Mouse (Mus musculus) embryonic facial prominence, embryonic 13.5 days (tissue): ENCODE measurements around the gene Srpx. TPM values are rescaled to one million over a fixed set of nuclear protein-coding genes. Genes with fewer than 3 reads are reported as not detected.

ENCODE experiments used
- ATAC-seq: fragments of 200-750 bp; cut with Nextera tagmentation; 2 replicates; pipeline ENCODE4 v1.8.0; 2017; ENCODE audit warnings: low read depth; ENCODE audit not compliant: insufficient number of reproducible peaks, insufficient read depth, low FRiP score, low TSS enrichment
- H3K27ac ChIP-seq: fragments of 300-500 bp; sonication (generic); 2 replicates; pipeline ENCODE4 v1.5.1; 2015; ENCODE audit warnings: moderate library complexity, mild to moderate bottlenecking, inconsistent platforms
- H3K27me3 ChIP-seq: fragments of 300-500 bp; sonication (generic); 2 replicates; pipeline ENCODE4 v1.6.1; 2015; ENCODE audit warnings: mild to moderate bottlenecking, inconsistent platforms
- H3K36me3 ChIP-seq: fragments of 300-500 bp; sonication (generic); 2 replicates; pipeline ENCODE4 v1.6.1; 2015; ENCODE audit warnings: mild to moderate bottlenecking, inconsistent platforms
- H3K4me1 ChIP-seq: fragments of 300-500 bp; sonication (generic); 2 replicates; pipeline ENCODE4 v1.6.1; 2015; ENCODE audit warnings: inconsistent platforms
- H3K4me2 ChIP-seq: fragments of 300-500 bp; sonication (generic); 2 replicates; pipeline ENCODE4 v1.6.1; 2015; ENCODE audit warnings: moderate library complexity, mild to moderate bottlenecking, inconsistent platforms
- H3K4me3 ChIP-seq: fragments of 300-500 bp; sonication (generic); 2 replicates; pipeline ENCODE4 v1.5.1; 2015; ENCODE audit warnings: mild to moderate bottlenecking, inconsistent platforms
- H3K9ac ChIP-seq: fragments of 300-500 bp; sonication (generic); 2 replicates; pipeline ENCODE4 v1.6.1; 2015; ENCODE audit warnings: mild to moderate bottlenecking, inconsistent platforms
- H3K9me3 ChIP-seq: fragments of 300-500 bp; sonication (generic); 2 replicates; pipeline ENCODE4 v1.6.1; 2016; ENCODE audit warnings: inconsistent platforms
- WGBS: fragments of 180-500 bp; shearing (Covaris S2); methylation state at CpG from one replicate; pipeline ENCODE4 v1.1.7; 2015; ENCODE audit warnings: mixed read lengths; 5-methylcytosine and 5-hydroxymethylcytosine counted together
- polyA plus RNA-seq: library from polyadenylated mRNA; unstranded; fragments of >200 nt; fragmentation: Nextera tagmentation; extraction: Ambion mirVana; gene quantifications from 2 replicates; pipeline ENCODE4 v1.2.1, GENCODE M21; 2015

Srpx gene
- polyA plus RNA-seq = 50.5 and 58.7 TPM in 2 replicates

- peak within 1 kb of the TSS; percentile 48 for H3K27ac ChIP-seq
- H3K9ac ChIP-seq = peak within 1 kb of the TSS; percentile 69
- peaks cover 3% of the 10 kb centered on the region; the same call in 1 of the 2 replicates for H3K27me3 ChIP-seq
- peak within 1 kb of the TSS; percentile 43 for H3K4me3 ChIP-seq
- no peaks in the 10 kb centered on the region for H3K36me3 ChIP-seq
- no peaks in the 10 kb centered on the region for H3K4me1 ChIP-seq
- H3K9me3 ChIP-seq = no peaks in the 10 kb centered on the region
- H3K4me2 ChIP-seq = peak within 1 kb of the TSS; percentile 59
- 24% methylated on average over 19 of the region's 19 CpGs for WGBS
- peak; percentile 67; the same call in 1 of the 2 replicates for ATAC-seq
These were observed at the start of gene Srpx for GRCm38 (mm10) chrX:10117065-10117719. Srpx (minus strand) TSS chrX:10117709.

- Histone ChIP-seq H3K4me1 (no peaks in the 10 kb centered on the region), H3K9me3 (no peaks in the 10 kb centered on the region), H3K27me3 (no peaks in the 10 kb centered on the region), H3K4me2 (no peak overlapping the region), H3K4me3 (no peak overlapping the region), H3K36me3 (no peaks in the 10 kb centered on the region), H3K27ac (no peak overlapping the region), H3K9ac (no peak overlapping the region)
- WGBS = 58% methylated on average over 3 of the region's 3 CpGs
- ATAC-seq = no peak
These were observed 34.9 kb upstream of the Srpx start for GRCm38 (mm10) chrX:10152390-10152789.

GRCm38 (mm10) chrX:10115780-10116179, 1.7 kb downstream of the Srpx start:
- 43% methylated on average over 3 of the region's 3 CpGs for WGBS

GRCm38 (mm10) chrX:10110736-10111135, 6.8 kb downstream of the Srpx start:
- no peaks in the 10 kb centered on the region for H3K36me3 ChIP-seq
- no peaks in the 10 kb centered on the region; the same call in 1 of the 2 replicates for H3K27me3 ChIP-seq
- no peak for ATAC-seq
- H3K9ac ChIP-seq = no peak overlapping the region
- WGBS = 59% methylated on average over 1 of the region's 1 CpGs
- H3K27ac ChIP-seq = no peak overlapping the region
- H3K9me3 ChIP-seq = no peaks in the 10 kb centered on the region
- H3K4me2 ChIP-seq = no peak overlapping the region
- H3K4me3 ChIP-seq = no peak overlapping the region
- 0 out of 2 replicates have a peak, but pooled peaks cover 3% of the 10 kb centered on the region for H3K4me1 ChIP-seq

More at GRCm38 (mm10) chrX:10115780-10116179, 1.7 kb downstream of the Srpx start:
- H3K4me1 ChIP-seq = no peaks in the 10 kb centered on the region
- no peak overlapping the region for H3K4me3 ChIP-seq
- no peak overlapping the region for H3K27ac ChIP-seq
- H3K36me3 ChIP-seq = no peaks in the 10 kb centered on the region
- H3K9me3 ChIP-seq = no peaks in the 10 kb centered on the region
- no peak overlapping the region for H3K9ac ChIP-seq
- ATAC-seq = no peak
- peaks cover 3% of the 10 kb centered on the region; the same call in 1 of the 2 replicates for H3K27me3 ChIP-seq
- H3K4me2 ChIP-seq = peak overlapping the region; percentile 59

GRCm38 (mm10) chrX:10108558-10108957, 9.0 kb downstream of the Srpx start:
- H3K4me3 ChIP-seq = no peak overlapping the region
- no peaks in the 10 kb centered on the region for H3K27me3 ChIP-seq
- H3K4me1 ChIP-seq = 0 out of 2 replicates have a peak, but pooled peaks cover 3% of the 10 kb centered on the region
- no peaks in the 10 kb centered on the region for H3K36me3 ChIP-seq
- 51% methylated on average over 4 of the region's 4 CpGs for WGBS
- no peak overlapping the region for H3K4me2 ChIP-seq
- H3K27ac ChIP-seq = no peak overlapping the region
- H3K9ac ChIP-seq = no peak overlapping the region
- no peak for ATAC-seq
- no peaks in the 10 kb centered on the region for H3K9me3 ChIP-seq

- Histone ChIP-seq H3K4me2 (no peak overlapping the region), H3K27ac (no peak overlapping the region), H3K9me3 (no peaks in the 10 kb centered on the region), H3K4me3 (no peak overlapping the region), H3K36me3 (no peaks in the 10 kb centered on the region), H3K4me1 (0 out of 2 replicates have a peak, but pooled peaks cover 3% of the 10 kb centered on the region), H3K27me3 (no peaks in the 10 kb centered on the region), H3K9ac (no peak overlapping the region)
- 51% methylated on average over 5 of the region's 5 CpGs for whole genome bisulfite sequencing
- no peak for ATAC-seq
These were observed 12.0 kb downstream of the Srpx start for GRCm38 (mm10) chrX:10105475-10105874.

GRCm38 (mm10) chrX:10102739-10103138, 14.8 kb downstream of the Srpx start:
- H3K4me3 ChIP-seq = no peak overlapping the region
- H3K9ac ChIP-seq = no peak overlapping the region
- WGBS = 94% methylated on average over 1 of the region's 1 CpGs
- H3K27ac ChIP-seq = no peak overlapping the region
- H3K36me3 ChIP-seq = no peaks in the 10 kb centered on the region
- H3K27me3 ChIP-seq = no peaks in the 10 kb centered on the region
- 0 out of 2 replicates have a peak, but pooled peaks cover 3% of the 10 kb centered on the region for H3K4me1 ChIP-seq
- H3K9me3 ChIP-seq = no peaks in the 10 kb centered on the region
- ATAC-seq = no peak
- H3K4me2 ChIP-seq = no peak overlapping the region

GRCm38 (mm10) chrX:10095797-10096196, 21.7 kb downstream of the Srpx start:
- no peak for ATAC-seq
- Histone ChIP-seq H3K4me1 (no peaks in the 10 kb centered on the region), H3K27me3 (no peaks in the 10 kb centered on the region), H3K9ac (no peak overlapping the region), H3K36me3 (no peaks in the 10 kb centered on the region), H3K4me3 (no peak overlapping the region), H3K27ac (no peak overlapping the region), H3K9me3 (no peaks in the 10 kb centered on the region), H3K4me2 (no peak overlapping the region)
- WGBS = 58% methylated on average over 3 of the region's 3 CpGs

- no peak overlapping the region for H3K27ac ChIP-seq
- no peaks in the 10 kb centered on the region for H3K36me3 ChIP-seq
- no peak for ATAC-seq
- 45% methylated on average over 3 of the region's 3 CpGs for WGBS
- no peak overlapping the region for H3K4me3 ChIP-seq
- H3K4me2 ChIP-seq = no peak overlapping the region
- no peaks in the 10 kb centered on the region for H3K9me3 ChIP-seq
- no peak overlapping the region for H3K9ac ChIP-seq
- H3K4me1 ChIP-seq = no peaks in the 10 kb centered on the region
- no peaks in the 10 kb centered on the region for H3K27me3 ChIP-seq
These were observed 37.1 kb downstream of the Srpx start for GRCm38 (mm10) chrX:10080385-10080784.

GRCm38 (mm10) chrX:10079981-10080380, 37.5 kb downstream of the Srpx start:
- Histone ChIP-seq H3K36me3 (no peaks in the 10 kb centered on the region), H3K27me3 (no peaks in the 10 kb centered on the region), H3K4me3 (no peak overlapping the region), H3K9me3 (no peaks in the 10 kb centered on the region), H3K4me2 (no peak overlapping the region), H3K4me1 (no peaks in the 10 kb centered on the region), H3K27ac (no peak overlapping the region), H3K9ac (no peak overlapping the region)
- 38% methylated on average over 1 of the region's 1 CpGs for WGBS
- no peak for ATAC-seq

- H3K4me2 ChIP-seq = no peak overlapping the region
- H3K9ac ChIP-seq = no peak overlapping the region
- H3K4me1 ChIP-seq = no peaks in the 10 kb centered on the region
- H3K36me3 ChIP-seq = no peaks in the 10 kb centered on the region
- no peaks in the 10 kb centered on the region for H3K9me3 ChIP-seq
- H3K27ac ChIP-seq = no peak overlapping the region
- ATAC-seq = no peak
- 72% methylated on average over 3 of the region's 3 CpGs for WGBS
- H3K4me3 ChIP-seq = no peak overlapping the region
- H3K27me3 ChIP-seq = 0 out of 2 replicates have a peak, but pooled peaks cover 4% of the 10 kb centered on the region
These were observed 43.5 kb downstream of the Srpx start for GRCm38 (mm10) chrX:10073966-10074365.

- no peaks in the 10 kb centered on the region for H3K36me3 ChIP-seq
- H3K27ac ChIP-seq = no peak overlapping the region
- no peaks in the 10 kb centered on the region for H3K9me3 ChIP-seq
- no peak overlapping the region for H3K4me2 ChIP-seq
- WGBS = 67% methylated on average over 2 of the region's 2 CpGs
- no peak for ATAC-seq
- 0 out of 2 replicates have a peak, but pooled peaks cover 4% of the 10 kb centered on the region for H3K27me3 ChIP-seq
- no peak overlapping the region for H3K4me3 ChIP-seq
- no peaks in the 10 kb centered on the region for H3K4me1 ChIP-seq
- H3K9ac ChIP-seq = no peak overlapping the region
These were observed 46.0 kb downstream of the Srpx start for GRCm38 (mm10) chrX:10071529-10071928.
